Mouse (Mus musculus): ENCODE data around the gene Kalrn. TPM values are rescaled to one million over a fixed set of nuclear protein-coding genes. Genes with fewer than 3 reads are reported as not detected.
A peak's percentile ranks its signal among the peaks of the same experiment; 100 is the strongest.
"Not testable (repeated sequence)": the region's sequence is repeated elsewhere in the genome, so short reads cannot be mapped to it uniquely, and the experiment has no call there.

Gene Kalrn
- polyA plus RNA-seq, 1 experiment, result 0.15 TPM

GRCm38 (mm10) chr16:34093734-34094445 lies 479.4 kb downstream of the Kalrn start:
- peaks cover 70% of the 10 kb centered on the region for H3K27me3 ChIP-seq (ENCODE audit: control insufficient read depth)
- H3K4me1 ChIP-seq (ENCODE audit: control insufficient read depth), result peaks cover 10% of the 10 kb centered on the region
- H3K36me3 ChIP-seq (ENCODE audit: control insufficient read depth), result no peaks in the 10 kb centered on the region
- H3K9me3 ChIP-seq (ENCODE audit: control insufficient read depth, low read length), result no peaks in the 10 kb centered on the region; the same call in 1 of the 2 replicates
- peak overlapping the region; percentile 4 for H3K4me3 ChIP-seq (replicated peaks)
- TF ChIP-seq GATA1 (IDR thresholded peaks at IDR 0.05; ENCODE audit: low read length) (no peak), TAL1 (IDR thresholded peaks at IDR 0.05; ENCODE audit: low read length) (no peak)

- Histone ChIP-seq H3K36me3 (ENCODE audit: control insufficient read depth) (no peaks in the 10 kb centered on the region), H3K9me3 (ENCODE audit: control insufficient read depth, low read length) (no peaks in the 10 kb centered on the region), H3K4me3 (replicated peaks) (no peak overlapping the region), H3K27me3 (ENCODE audit: control insufficient read depth) (peaks cover 65% of the 10 kb centered on the region), H3K4me1 (ENCODE audit: control insufficient read depth) (peaks cover 3% of the 10 kb centered on the region)
- TF ChIP-seq TAL1 (IDR thresholded peaks at IDR 0.05; ENCODE audit: low read length), result no peak
Measured at GRCm38 (mm10) chr16:34089528-34090095, 483.7 kb downstream of the Kalrn start.

DNA sequence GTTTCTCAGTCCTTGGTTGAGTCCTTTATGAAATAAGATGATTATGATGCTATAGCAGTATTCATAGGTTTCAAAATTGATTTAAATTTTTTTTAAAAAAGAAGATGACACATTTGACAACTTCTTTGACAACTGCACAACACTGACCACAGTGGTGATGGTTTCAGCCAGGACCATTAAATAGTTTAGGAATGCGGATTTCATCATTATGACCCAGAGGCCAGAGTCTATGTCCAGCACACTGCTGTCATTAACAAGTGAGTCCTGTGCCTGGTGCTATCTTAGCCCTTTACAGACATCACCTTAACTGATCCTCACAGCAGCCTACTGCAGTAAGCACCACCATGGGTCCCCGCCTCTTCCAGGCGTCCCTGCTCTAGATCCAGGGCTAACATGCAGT lies 484.3 kb downstream of the Kalrn start:
- Histone ChIP-seq H3K36me3 (ENCODE audit: control insufficient read depth) (no peaks in the 10 kb centered on the region), H3K27me3 (ENCODE audit: control insufficient read depth) (peaks cover 59% of the 10 kb centered on the region), H3K4me1 (ENCODE audit: control insufficient read depth) (peaks cover under 1% of the 10 kb centered on the region; the same call in 1 of the 2 replicates), H3K9me3 (ENCODE audit: control insufficient read depth, low read length) (no peaks in the 10 kb centered on the region), H3K4me3 (replicated peaks) (no peak overlapping the region)
- TF ChIP-seq GATA1 (IDR thresholded peaks at IDR 0.05; ENCODE audit: low read length) (no peak), TAL1 (IDR thresholded peaks at IDR 0.05; ENCODE audit: low read length) (no peak)

DNA sequence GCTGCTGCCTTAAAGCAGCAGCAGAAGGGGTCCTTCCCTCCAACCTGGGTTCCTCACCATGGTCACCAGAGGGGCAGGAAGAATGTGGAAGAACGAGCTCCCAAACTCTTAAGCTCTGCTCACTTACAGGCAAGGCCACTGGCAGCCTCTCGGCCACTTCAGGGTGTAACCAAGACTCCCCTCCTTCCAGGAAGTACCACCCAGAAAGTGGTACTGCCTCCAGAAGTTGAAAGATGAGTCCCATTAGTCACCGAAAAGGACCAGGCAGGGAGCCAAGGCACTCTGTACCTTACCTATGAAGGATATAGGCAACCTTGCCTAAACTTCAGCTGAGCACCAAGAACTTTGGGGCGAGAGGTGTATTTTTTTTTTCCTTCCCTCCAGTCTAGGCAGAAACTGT lies 485.0 kb downstream of the Kalrn start:
- Histone ChIP-seq H3K4me1 (ENCODE audit: control insufficient read depth) (no peaks in the 10 kb centered on the region), H3K27me3 (ENCODE audit: control insufficient read depth) (peaks cover 52% of the 10 kb centered on the region), H3K9me3 (ENCODE audit: control insufficient read depth, low read length) (no peaks in the 10 kb centered on the region), H3K4me3 (replicated peaks) (no peak overlapping the region), H3K36me3 (ENCODE audit: control insufficient read depth) (no peaks in the 10 kb centered on the region)
- TF ChIP-seq TAL1 (IDR thresholded peaks at IDR 0.05; ENCODE audit: low read length), result no peak
- no peak for TF ChIP-seq GATA1 (IDR thresholded peaks at IDR 0.05; ENCODE audit: low read length)

DNA sequence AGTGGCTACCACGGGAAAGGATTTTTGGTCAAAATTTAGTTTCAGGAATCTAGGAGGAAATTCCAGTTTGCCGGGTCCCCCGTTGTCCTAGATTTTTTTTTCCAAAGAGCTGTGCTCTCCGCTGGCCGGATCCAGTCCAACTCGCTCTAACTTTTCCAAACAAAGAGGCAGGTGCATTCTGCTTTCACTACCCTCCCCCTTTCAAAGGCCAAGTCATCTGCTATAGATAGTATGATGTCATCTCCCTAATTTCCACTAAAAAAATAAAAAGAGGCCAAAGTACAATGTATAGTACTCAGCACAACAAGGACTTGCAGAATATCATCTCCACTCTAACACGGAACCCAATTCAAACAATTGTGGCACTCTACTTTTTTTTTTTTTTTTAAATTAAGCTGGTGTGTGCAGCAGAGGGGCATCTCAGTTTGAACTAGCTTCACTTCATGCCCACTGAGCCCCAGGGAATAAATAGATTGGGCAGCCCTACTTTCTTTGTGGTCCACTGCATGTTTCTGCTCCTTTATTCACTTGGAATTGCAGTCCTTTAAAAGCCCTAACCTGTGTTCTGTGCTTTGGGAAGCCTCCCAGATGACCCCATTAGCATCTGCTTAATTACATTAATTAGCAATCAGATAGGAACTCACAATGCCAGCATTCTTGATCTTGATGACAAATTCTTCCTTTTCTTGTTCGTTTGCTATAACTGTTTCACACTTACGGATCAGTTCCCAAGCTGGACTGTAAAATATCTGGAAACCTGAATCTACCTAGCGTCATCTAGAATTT lies 489.0 kb downstream of the Kalrn start:
- H3K4me3 ChIP-seq (replicated peaks), result no peak overlapping the region
- TF ChIP-seq GATA1 (IDR thresholded peaks at IDR 0.05; ENCODE audit: low read length), result no peak
- TF ChIP-seq TAL1 (IDR thresholded peaks at IDR 0.05; ENCODE audit: low read length), result no peak

DNA sequence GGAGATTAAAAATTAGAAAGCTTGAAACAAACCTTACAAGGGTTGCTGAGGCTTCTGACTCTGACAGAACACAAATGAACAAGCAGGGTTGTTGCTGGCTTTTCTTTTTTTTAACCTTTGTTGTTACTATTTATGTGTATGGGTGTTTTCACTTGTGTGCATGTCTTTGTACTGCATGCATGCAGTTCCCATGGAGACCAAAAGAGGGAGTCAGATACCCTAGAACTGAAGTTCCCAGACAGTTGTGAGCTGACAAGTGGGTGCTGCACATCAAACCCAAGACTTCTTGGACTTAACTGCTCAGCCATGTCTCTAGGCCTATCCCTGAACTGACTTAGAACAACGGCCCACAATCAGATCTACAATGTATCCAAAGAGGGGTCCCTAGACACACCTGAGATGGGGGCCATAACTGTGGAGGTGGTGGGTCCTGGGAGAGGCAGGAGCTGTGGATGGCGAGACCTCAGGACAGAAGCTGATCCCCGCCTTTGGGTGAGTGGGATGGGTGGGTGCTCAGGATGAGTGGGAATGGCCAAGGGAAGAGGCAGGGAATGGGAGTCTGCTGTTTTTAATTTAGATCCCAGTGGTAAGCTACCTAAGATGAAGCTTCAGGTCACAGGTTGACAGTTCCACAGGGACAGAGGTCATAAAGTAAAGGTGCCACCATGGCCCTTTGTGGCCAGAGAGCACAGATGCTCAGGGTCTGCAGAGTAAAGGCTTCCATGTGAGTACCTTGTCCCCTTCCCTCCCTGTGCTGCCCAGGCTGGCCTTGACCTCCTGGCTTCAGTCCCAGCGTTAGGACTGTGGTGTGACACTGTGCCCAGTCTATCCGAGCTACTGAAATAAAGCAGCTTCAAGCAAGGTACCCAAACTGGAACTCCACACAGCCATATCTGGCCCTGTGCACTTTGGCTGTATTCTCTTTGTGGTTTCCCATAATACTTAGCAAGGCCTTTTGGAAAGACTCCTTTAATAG lies 490.6 kb downstream of the Kalrn start:
- no peaks in the 10 kb centered on the region for H3K36me3 ChIP-seq (ENCODE audit: control insufficient read depth)
- H3K27me3 ChIP-seq (ENCODE audit: control insufficient read depth), result peaks cover 11% of the 10 kb centered on the region; the same call in 1 of the 2 replicates
- H3K4me3 ChIP-seq (replicated peaks), result no peak overlapping the region
- TF ChIP-seq TAL1 (IDR thresholded peaks at IDR 0.05; ENCODE audit: low read length) (no peak), GATA1 (IDR thresholded peaks at IDR 0.05; ENCODE audit: low read length) (no peak)
- peaks cover 18% of the 10 kb centered on the region for H3K4me1 ChIP-seq (ENCODE audit: control insufficient read depth)
- no peaks in the 10 kb centered on the region for H3K9me3 ChIP-seq (ENCODE audit: control insufficient read depth, low read length)

More for the DNA sequence above, 489.0 kb downstream of the Kalrn start:
- Histone ChIP-seq H3K36me3 (ENCODE audit: control insufficient read depth) (no peaks in the 10 kb centered on the region), H3K4me1 (ENCODE audit: control insufficient read depth) (peaks cover 2% of the 10 kb centered on the region), H3K9me3 (ENCODE audit: control insufficient read depth, low read length) (no peaks in the 10 kb centered on the region), H3K27me3 (ENCODE audit: control insufficient read depth) (peaks cover 21% of the 10 kb centered on the region)

DNA sequence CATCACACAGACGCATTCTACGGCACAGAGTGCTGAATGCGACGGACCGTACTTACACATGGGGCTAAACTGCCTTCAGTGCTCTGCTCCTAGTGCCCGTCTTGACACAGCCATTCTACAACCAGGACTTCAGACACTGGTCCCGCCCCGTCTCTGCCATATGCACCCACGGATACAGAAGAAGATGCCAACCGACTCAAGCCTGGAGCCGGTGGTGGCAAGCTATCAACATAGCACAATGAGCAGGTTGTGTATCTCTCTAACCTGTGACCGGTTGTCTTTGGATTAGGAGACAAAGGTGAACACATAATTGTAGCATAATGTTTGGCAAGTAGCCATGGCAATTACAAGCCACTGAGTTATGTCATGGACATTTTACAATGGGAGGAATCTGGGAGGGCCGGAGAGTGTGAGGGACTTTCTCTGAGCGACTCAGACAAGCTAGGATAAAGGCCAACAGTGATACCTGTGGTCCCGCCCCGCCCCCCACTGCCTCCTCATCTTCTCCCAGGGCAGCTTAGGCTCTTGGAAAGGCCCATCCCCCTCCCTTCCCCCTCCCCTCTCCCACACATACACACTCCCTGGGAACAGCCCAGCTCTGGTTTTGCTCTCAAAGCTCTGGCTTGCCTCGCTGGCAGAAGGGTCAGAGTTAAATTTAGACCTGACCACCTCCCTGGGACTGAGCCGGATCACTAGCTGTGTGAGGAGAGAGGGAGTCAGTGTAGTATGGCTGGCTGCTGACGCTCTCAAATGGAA lies 491.5 kb downstream of the Kalrn start:
- H3K4me3 ChIP-seq (replicated peaks), result no peak overlapping the region
- H3K36me3 ChIP-seq (ENCODE audit: control insufficient read depth), result no peaks in the 10 kb centered on the region
- H3K4me1 ChIP-seq (ENCODE audit: control insufficient read depth), result peaks cover 20% of the 10 kb centered on the region
- H3K9me3 ChIP-seq (ENCODE audit: control insufficient read depth, low read length), result no peaks in the 10 kb centered on the region
- TF ChIP-seq TAL1 (IDR thresholded peaks at IDR 0.05; ENCODE audit: low read length) (no peak), GATA1 (IDR thresholded peaks at IDR 0.05; ENCODE audit: low read length) (no peak)
- H3K27me3 ChIP-seq (ENCODE audit: control insufficient read depth), result peaks cover 5% of the 10 kb centered on the region; the same call in 1 of the 2 replicates

GRCm38 (mm10) chr16:34081314-34081682 lies 492.0 kb downstream of the Kalrn start:
- H3K4me1 ChIP-seq (ENCODE audit: control insufficient read depth), result peaks cover 20% of the 10 kb centered on the region
- H3K36me3 ChIP-seq (ENCODE audit: control insufficient read depth); H3K27me3 ChIP-seq (ENCODE audit: control insufficient read depth); H3K4me3 ChIP-seq (replicated peaks); H3K9me3 ChIP-seq (ENCODE audit: control insufficient read depth, low read length): not testable (repeated sequence)
